Mouse (Mus musculus) lung, postnatal 14 days (tissue): ENCODE data around the gene Slc1a7.

ENCODE experiments used
- DNase-seq: peaks from one replicate; pipeline ENCODE4 v3.0.0; 2021

Slc1a7 gene

DNA sequence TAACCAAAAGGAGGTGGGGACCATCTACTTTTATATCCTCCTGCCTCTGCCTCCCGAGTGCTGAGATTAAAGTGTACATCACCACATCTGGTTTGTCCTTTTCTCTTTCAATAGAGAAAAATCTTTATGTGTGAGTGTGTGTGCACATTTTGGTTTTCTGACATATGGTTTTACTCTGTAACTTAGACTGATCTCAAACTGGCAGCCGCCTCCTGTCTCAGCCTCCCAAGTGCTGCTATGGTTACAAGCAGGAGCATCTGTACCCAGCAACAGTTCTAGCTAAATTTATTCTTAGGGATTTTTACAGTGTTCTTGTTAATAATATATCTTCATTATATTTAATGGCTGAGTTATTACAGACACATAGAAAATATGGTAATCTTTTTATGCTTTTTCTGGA is 89.1 kb downstream of the Slc1a7 start:
- DNase-seq = no peak

GRCm38 (mm10) chr4:108058166-108058565 is 90.0 kb downstream of the Slc1a7 start:
- no peak for DNase-seq

DNA sequence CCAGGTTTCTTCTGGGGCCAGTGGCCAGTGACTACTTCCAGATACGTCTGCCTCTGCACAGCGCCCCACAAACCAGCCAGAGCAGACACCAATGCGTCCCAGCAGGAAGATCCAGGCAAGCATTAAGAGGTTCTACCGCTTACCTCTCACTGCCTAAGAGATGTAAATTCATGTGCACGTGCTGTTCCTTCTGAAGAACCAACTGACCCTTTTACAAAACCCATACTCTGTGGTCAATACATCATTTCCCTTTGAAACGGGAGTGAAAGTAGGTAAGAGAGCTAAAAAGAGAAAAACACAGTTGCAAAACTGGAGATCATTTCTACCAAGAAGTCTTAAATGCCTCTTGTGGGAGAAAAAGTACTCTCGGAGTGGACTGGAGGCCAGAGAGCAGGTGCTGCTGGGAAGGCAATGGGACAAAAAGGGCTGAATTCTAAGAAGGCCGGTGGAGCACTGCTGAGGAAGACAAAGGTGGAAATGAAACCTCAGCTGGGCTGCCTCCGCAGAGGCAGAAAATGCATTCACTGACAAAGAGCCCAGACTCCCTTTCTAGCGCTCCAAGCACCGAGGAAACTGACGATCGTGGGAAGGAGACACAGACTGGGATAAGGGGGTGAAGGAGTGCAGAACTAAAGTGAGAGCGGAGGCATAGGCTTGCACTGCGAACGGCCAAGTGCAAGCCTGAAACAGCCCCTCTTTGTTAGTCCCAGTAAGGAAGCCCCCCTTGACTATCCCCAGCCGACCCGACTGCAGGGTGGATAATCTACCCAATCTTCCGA is 91.7 kb downstream of the Slc1a7 start:
- no peak for DNase-seq

GRCm38 (mm10) chr4:108060774-108061173 is 92.6 kb downstream of the Slc1a7 start:
- DNase-seq = no peak

DNA sequence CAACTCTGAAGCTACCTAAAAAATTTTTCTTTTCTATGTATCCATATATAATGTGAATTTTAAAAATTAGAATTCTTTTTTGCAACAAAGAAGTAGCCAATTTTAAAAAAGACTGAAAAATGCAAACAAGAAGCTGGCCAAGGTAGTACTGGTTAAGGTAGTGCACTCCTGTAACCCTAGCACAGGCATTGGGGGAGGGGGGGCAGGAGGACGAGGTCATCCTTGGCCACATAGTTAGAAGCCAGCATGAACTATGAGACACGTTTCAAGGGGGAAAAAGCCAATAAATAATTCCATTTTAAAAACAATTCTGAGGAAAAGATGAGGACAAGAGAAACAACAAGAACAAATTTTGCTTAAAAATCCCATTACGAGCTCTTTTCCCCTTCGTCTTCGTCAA is 94.4 kb downstream of the Slc1a7 start:
- no peak for DNase-seq
